Mouse (Mus musculus): ENCODE measurements around the gene Gm12248. TPM values are rescaled to one million over a fixed set of nuclear protein-coding genes. Genes with fewer than 3 reads are reported as not detected.
A peak's percentile ranks its signal among the peaks of the same experiment; 100 is the strongest.

Gm12248 gene
- polyA plus RNA-seq (2015; fragmentation: Nextera tagmentation; extraction: Ambion mirVana): not detected in 2 replicates

DNA sequence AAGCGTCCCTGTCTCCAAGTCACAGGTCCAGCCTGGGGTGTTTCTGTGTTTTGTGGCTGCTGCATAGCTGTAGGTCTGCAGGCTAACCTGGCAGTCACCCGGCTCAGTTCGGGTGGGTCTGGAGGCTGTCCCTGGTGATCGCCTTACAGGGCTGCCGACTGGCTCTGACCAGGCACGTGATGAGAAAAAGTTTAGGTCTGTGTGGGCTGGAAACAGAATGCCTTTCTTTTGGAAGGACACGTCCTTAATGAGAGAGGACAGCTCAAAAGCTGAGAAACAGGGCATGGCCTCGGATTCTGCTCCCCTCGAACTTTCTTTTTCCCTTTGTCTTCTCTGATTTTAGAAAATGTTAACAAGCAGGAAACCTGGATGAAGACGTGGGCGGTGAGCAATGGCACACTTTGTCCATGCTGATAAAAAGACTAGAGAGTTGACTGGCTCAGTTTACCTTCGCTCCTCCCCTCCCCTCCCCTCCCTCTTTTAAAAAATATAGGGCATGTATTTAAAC lies at the start of gene Gm12248:
TSS of gene Gm12248 (minus strand) at position 114 of the 508 bp plus-strand sequence.
- H3K36me3 ChIP-seq: no peaks in the 10 kb centered on the region
- 14% methylated on average over 12 of the region's 12 CpGs for WGBS
- ATAC-seq (replicated peaks; ENCODE audit: insufficient number of reproducible peaks, insufficient read depth, low FRiP score, low read depth): 0 out of 2 replicates have a peak, but pooled peaks have one; percentile 62
- H3K9me3 ChIP-seq (replicated peaks): no peaks in the 10 kb centered on the region
- no peak within 1 kb of the TSS for H3K27ac ChIP-seq
- H3K27me3 ChIP-seq: 0 out of 2 replicates have a peak, but pooled peaks cover 4% of the 10 kb centered on the region
- peak within 1 kb of the TSS; percentile 25; the same call in 1 of the 2 replicates for H3K9ac ChIP-seq
- peak within 1 kb of the TSS; percentile 55 for H3K4me2 ChIP-seq
- peak within 1 kb of the TSS; percentile 27 for H3K4me3 ChIP-seq
- H3K4me1 ChIP-seq (replicated peaks): peaks cover 14% of the 10 kb centered on the region

DNA sequence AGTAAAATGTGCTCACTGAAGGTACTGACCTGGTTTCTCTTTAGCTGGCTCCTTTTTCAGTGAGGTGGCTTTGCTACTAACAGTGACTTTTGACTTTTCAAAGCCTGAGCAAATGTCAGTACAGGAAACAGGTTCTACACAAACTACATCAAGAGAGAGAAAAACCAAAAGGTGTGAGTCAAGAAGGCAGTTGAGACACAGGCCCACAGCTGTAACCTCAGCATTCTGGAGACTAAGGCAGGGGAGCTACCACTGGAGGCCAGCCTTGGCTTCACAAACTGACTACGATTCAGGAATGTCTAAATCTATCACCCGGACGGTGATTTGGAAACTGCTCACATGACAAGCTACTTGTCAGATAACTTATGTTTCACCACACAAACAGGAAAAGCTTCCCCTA lies 46.5 kb upstream of the Gm12248 start:
- no peaks in the 10 kb centered on the region for H3K27me3 ChIP-seq
- no peak overlapping the region for H3K27ac ChIP-seq
- no peaks in the 10 kb centered on the region for H3K4me1 ChIP-seq (replicated peaks)
- H3K4me2 ChIP-seq: no peak overlapping the region
- ATAC-seq (replicated peaks; ENCODE audit: insufficient number of reproducible peaks, insufficient read depth, low FRiP score, low read depth): no peak
- no peak overlapping the region for H3K4me3 ChIP-seq
- H3K9me3 ChIP-seq (replicated peaks): no peaks in the 10 kb centered on the region
- H3K9ac ChIP-seq: no peak overlapping the region
- H3K36me3 ChIP-seq: peaks cover 72% of the 10 kb centered on the region
- 56% methylated on average over 3 of the region's 3 CpGs for WGBS

DNA sequence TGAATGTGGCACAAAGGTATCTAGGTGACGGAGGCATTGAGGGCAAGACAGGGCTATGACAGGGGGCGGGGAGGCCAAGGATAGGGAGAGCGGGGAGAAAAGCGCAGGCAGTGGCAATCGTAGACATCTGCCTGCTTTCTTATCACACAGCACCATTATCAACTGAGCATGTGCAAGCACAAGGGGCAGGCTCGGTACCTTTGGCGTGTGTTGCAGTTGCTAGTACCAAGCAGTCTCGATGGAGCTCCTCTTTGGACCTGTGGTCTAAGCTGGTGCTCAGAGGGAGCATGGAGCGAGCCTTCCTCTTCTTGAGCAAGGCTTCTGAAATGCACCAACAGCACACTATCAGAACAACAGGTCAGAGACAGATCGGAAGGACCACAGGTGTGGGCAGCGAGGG lies 45.9 kb upstream of the Gm12248 start:
- Histone ChIP-seq H3K4me3 (no peak overlapping the region), H3K27ac (no peak overlapping the region), H3K4me2 (no peak overlapping the region), H3K27me3 (no peaks in the 10 kb centered on the region), H3K36me3 (peaks cover 72% of the 10 kb centered on the region), H3K9me3 (replicated peaks) (no peaks in the 10 kb centered on the region), H3K9ac (no peak overlapping the region), H3K4me1 (replicated peaks) (no peaks in the 10 kb centered on the region)
- ATAC-seq (replicated peaks; ENCODE audit: insufficient number of reproducible peaks, insufficient read depth, low FRiP score, low read depth): no peak
- WGBS: 83% methylated on average over 11 of the region's 11 CpGs

DNA sequence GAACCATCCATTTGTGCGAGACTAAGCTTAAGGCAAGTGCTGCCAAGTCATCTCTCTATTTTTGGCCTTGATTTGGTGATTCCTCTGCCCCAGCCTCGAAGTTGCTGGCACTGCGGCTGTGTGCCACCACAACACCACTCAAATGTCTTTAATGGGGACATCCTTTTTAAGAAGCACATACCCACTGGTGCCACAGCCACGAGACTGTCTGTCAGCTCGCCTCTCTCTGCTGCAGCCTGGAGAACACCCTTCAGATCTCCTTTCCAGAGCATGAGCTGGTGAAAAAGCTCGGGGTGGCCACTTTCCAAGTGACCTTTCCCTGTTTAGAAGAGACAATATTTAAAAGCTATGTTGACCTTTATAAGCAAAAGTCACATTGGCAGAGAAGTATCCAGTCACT lies 43.7 kb upstream of the Gm12248 start:
- no peaks in the 10 kb centered on the region for H3K4me1 ChIP-seq (replicated peaks)
- no peaks in the 10 kb centered on the region for H3K9me3 ChIP-seq (replicated peaks)
- H3K27ac ChIP-seq: no peak overlapping the region
- H3K9ac ChIP-seq: no peak overlapping the region
- 88% methylated on average over 6 of the region's 6 CpGs for WGBS
- no peak for ATAC-seq (replicated peaks; ENCODE audit: insufficient number of reproducible peaks, insufficient read depth, low FRiP score, low read depth)
- H3K4me2 ChIP-seq: no peak overlapping the region
- no peak overlapping the region for H3K4me3 ChIP-seq
- H3K36me3 ChIP-seq: peaks cover 87% of the 10 kb centered on the region
- H3K27me3 ChIP-seq: no peaks in the 10 kb centered on the region

DNA sequence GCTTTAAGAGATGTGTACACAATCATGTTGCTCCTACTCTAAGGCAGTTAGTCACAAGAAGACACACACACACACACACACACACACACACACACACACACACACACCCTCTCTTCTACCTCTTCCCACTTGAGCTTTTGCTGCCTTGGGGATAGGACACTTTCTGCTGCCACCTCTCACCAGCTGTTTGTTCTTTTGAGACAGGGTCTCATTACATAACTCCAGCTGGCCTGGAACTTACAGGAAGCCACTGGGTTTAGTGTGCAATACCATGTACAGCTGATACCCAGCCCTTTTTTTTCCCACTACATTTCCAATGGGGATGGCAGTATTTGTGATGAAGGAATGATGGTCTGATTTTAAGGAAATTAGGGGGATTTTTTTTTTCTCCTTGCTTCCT lies 42.4 kb upstream of the Gm12248 start:
- Histone ChIP-seq H3K4me2 (no peak overlapping the region), H3K4me1 (replicated peaks) (no peaks in the 10 kb centered on the region), H3K9me3 (replicated peaks) (no peaks in the 10 kb centered on the region), H3K36me3 (peaks cover 84% of the 10 kb centered on the region), H3K27me3 (no peaks in the 10 kb centered on the region), H3K27ac (no peak overlapping the region), H3K9ac (no peak overlapping the region), H3K4me3 (no peak overlapping the region)
- ATAC-seq (replicated peaks; ENCODE audit: insufficient number of reproducible peaks, insufficient read depth, low FRiP score, low read depth): no peak

DNA sequence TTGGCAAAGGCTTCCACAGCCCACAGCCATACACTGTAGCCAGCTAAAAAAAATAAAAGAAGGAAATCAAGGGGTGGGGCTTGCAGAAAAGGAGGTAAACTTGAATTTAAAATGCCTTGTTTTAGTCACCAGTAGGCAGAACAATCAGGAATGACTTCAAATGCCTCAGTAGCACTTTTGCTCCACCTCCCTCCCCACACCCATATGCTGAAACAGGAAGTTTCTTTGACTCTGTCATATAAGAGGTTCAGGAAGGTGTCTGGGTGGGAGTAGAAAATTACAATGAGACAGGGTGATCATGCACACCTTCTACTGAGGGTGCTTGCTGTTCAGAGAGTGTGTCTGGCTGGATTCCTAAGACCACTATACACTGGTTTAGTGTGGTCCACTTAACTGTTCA lies 41.9 kb upstream of the Gm12248 start:
- ATAC-seq (replicated peaks; ENCODE audit: insufficient number of reproducible peaks, insufficient read depth, low FRiP score, low read depth): no peak
- Histone ChIP-seq H3K4me3 (no peak overlapping the region), H3K4me1 (replicated peaks) (no peaks in the 10 kb centered on the region), H3K9me3 (replicated peaks) (no peaks in the 10 kb centered on the region), H3K4me2 (no peak overlapping the region), H3K36me3 (peaks cover 85% of the 10 kb centered on the region), H3K27me3 (no peaks in the 10 kb centered on the region), H3K27ac (no peak overlapping the region), H3K9ac (no peak overlapping the region)

DNA sequence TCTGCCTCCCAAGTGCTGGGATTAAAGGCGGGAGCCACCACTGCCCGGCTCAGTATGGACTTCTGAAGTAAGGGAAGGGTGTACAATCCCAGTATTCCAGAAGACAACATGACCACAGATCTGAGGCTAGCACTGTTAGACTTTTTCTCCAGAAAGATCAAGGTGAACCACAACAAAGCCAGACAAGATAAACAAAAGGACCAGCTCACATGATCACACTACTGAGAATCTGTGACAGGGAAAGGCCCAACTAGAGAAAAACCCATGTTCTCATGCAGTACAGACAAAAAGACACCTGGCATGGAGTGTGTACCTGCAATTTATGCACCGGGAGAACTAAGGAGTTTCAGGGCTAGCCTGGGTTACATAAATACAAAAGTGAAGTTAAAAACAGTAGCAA lies 39.1 kb upstream of the Gm12248 start:
- no peak overlapping the region for H3K4me2 ChIP-seq
- 94% methylated on average over 3 of the region's 3 CpGs for WGBS
- H3K9ac ChIP-seq: no peak overlapping the region
- H3K36me3 ChIP-seq: peaks cover 84% of the 10 kb centered on the region
- no peak overlapping the region for H3K4me3 ChIP-seq
- no peak for ATAC-seq (replicated peaks; ENCODE audit: insufficient number of reproducible peaks, insufficient read depth, low FRiP score, low read depth)
- H3K27me3 ChIP-seq: no peaks in the 10 kb centered on the region
- H3K27ac ChIP-seq: no peak overlapping the region
- no peaks in the 10 kb centered on the region for H3K9me3 ChIP-seq (replicated peaks)
- H3K4me1 ChIP-seq (replicated peaks): no peaks in the 10 kb centered on the region

DNA sequence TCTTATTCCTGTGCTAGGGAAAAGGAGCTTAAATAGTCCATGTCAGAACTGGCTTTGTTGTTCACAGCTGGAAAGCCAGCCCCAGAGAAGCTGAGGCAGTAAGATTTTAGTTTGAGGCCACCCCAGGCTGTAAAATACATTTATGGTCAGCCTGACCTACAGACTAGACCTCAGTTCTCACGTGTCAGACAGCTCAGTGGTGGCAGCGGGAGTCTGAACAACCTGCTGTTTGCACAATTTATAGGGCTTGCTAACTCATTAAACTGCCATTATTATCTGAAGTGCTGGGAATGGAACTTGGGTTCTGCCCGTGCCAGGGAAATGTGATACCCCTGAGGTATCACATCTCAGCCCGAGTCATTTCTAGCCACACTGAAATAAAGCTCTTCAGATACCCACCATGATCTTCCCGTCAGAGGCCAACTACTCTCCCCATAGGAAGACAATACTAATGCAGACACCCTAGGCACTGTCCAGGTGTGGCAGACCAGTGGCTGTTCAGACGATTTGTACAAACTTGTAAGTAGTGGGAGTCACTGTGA lies 36.4 kb upstream of the Gm12248 start:
- no peak overlapping the region for H3K4me3 ChIP-seq
- no peaks in the 10 kb centered on the region for H3K9me3 ChIP-seq (replicated peaks)
- H3K4me2 ChIP-seq: no peak overlapping the region
- H3K4me1 ChIP-seq (replicated peaks): peaks cover 23% of the 10 kb centered on the region
- ATAC-seq (replicated peaks; ENCODE audit: insufficient number of reproducible peaks, insufficient read depth, low FRiP score, low read depth): no peak
- no peaks in the 10 kb centered on the region for H3K27me3 ChIP-seq
- no peak overlapping the region for H3K27ac ChIP-seq
- no peak overlapping the region for H3K9ac ChIP-seq
- 71% methylated on average over 6 of the region's 6 CpGs for WGBS
- H3K36me3 ChIP-seq: peaks cover 60% of the 10 kb centered on the region

DNA sequence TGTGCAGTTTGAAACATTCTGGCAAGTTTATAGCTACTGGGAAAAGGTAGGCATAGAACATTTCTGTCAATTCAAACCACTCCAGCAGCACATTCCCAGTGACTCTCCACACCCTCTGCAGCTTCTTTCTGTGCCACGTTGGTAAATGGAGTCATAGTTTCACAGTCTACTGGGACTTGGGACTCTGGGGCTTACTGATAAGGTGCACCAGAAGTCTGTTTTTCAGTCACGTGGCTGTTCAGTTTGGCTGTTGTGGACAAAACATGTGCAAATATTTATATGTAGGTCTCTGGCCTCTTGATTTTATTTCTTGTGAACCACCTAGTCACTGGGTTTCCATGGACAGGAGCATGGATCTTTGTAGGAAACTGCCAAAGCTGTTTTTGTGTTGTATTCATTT lies 34.6 kb upstream of the Gm12248 start:
- Histone ChIP-seq H3K4me2 (no peak overlapping the region), H3K4me1 (replicated peaks) (peaks cover 26% of the 10 kb centered on the region), H3K27me3 (no peaks in the 10 kb centered on the region), H3K36me3 (peaks cover 47% of the 10 kb centered on the region), H3K4me3 (no peak overlapping the region), H3K9ac (no peak overlapping the region), H3K27ac (no peak overlapping the region), H3K9me3 (replicated peaks) (no peaks in the 10 kb centered on the region)
- 69% methylated on average over 2 of the region's 2 CpGs for WGBS
- no peak for ATAC-seq (replicated peaks; ENCODE audit: insufficient number of reproducible peaks, insufficient read depth, low FRiP score, low read depth)

DNA sequence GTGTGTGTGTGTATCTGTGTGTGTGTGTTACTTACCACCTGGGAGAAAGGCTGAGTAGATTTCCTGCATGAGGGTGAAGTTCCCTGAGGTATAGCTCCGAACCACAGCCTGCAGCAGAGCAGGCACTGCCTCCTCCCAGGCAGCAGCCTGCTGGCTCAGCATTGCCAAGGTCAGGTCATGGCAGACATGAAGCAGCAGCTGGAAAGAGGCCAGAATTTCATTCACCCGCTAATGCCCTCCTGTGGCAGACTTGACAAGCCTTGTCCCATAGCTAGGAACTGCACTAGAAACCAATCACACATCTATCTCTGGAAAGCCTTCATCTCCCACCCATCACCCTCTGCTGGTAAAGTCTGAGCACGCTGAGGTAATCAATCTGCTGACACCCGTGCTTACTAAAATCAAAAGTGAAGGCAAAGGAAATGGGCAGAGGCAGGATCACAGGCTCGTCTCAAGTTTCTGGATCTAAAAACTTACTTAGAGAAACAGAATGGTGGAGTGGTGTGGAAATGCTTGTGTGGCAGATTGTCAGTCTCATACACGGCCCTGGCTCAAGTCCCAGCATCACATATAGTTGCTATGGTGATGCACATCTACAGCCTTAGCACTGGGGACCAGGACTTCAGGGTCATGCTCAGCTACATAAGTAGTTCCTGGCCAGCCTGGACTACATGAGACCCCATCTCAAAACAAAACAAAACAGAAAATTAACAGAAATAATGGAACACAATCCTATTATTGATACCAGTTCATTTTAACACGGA lies 33.6 kb upstream of the Gm12248 start:
- 42% methylated on average over 7 of the region's 7 CpGs for WGBS
- H3K9me3 ChIP-seq (replicated peaks): no peaks in the 10 kb centered on the region
- H3K9ac ChIP-seq: no peak overlapping the region
- H3K4me3 ChIP-seq: no peak overlapping the region
- no peaks in the 10 kb centered on the region for H3K27me3 ChIP-seq
- peaks cover 42% of the 10 kb centered on the region for H3K36me3 ChIP-seq
- H3K27ac ChIP-seq: peak overlapping the region; percentile 85
- H3K4me1 ChIP-seq (replicated peaks): peaks cover 26% of the 10 kb centered on the region
- no peak overlapping the region for H3K4me2 ChIP-seq
- ATAC-seq (replicated peaks; ENCODE audit: insufficient number of reproducible peaks, insufficient read depth, low FRiP score, low read depth): peak; percentile 61

DNA sequence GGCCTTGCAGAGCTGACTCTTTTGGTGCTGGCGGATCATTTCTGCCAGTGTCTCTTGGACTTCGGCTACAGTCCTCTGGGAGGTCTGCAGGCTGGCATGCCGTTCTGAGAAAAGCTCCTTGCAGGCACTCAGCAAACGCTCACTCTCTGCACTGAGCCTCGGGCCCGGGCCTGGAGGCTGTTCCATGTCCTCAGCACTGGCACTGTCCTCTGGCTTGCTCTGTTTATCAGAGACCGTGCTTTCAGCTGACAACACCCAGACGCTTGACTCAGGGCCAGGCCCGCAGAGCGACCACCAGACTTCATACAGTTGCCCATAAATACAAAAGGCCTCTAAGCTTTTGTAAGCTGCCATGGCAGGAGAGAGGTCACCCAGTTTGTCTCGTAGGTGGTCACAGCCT lies 32.1 kb upstream of the Gm12248 start:
- no peaks in the 10 kb centered on the region for H3K9me3 ChIP-seq (replicated peaks)
- H3K36me3 ChIP-seq: peaks cover 46% of the 10 kb centered on the region
- peaks cover 30% of the 10 kb centered on the region for H3K4me1 ChIP-seq (replicated peaks)
- WGBS: 31% methylated on average over 11 of the region's 11 CpGs
- peak; percentile 56; the same call in 1 of the 2 replicates for ATAC-seq (replicated peaks; ENCODE audit: insufficient number of reproducible peaks, insufficient read depth, low FRiP score, low read depth)
- peak overlapping the region; percentile 85 for H3K27ac ChIP-seq
- H3K9ac ChIP-seq: no peak overlapping the region
- H3K4me3 ChIP-seq: no peak overlapping the region
- H3K4me2 ChIP-seq: no peak overlapping the region
- no peaks in the 10 kb centered on the region for H3K27me3 ChIP-seq

DNA sequence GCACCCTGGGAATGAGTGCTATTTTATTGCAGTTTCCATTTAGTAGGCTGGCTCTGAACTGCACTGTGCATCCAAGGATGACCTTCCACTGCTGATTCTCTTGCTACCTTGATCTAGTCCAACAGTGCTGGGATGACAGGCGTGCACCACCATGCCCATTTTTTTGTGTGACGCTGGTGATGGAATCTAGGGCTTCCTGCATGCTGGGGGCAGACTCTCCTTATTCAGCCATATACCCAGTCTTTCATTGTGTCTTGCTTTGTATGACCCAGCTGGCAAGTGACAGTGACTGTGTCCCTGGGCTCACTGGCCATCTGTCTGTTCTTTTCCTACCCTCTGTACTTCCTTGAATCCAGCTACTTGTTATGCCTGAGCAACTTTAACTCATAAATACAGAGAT lies 30.8 kb upstream of the Gm12248 start:
- peaks cover 35% of the 10 kb centered on the region for H3K4me1 ChIP-seq (replicated peaks)
- 90% methylated on average over 2 of the region's 2 CpGs for WGBS

More for the DNA sequence above, 30.8 kb upstream of the Gm12248 start:
- Histone ChIP-seq H3K9ac (no peak overlapping the region), H3K36me3 (peaks cover 40% of the 10 kb centered on the region), H3K27me3 (no peaks in the 10 kb centered on the region), H3K4me2 (no peak overlapping the region), H3K27ac (peak overlapping the region; percentile 85; the same call in 1 of the 2 replicates), H3K9me3 (replicated peaks) (no peaks in the 10 kb centered on the region), H3K4me3 (no peak overlapping the region)
- no peak for ATAC-seq (replicated peaks; ENCODE audit: insufficient number of reproducible peaks, insufficient read depth, low FRiP score, low read depth)

Measured in heart, embryonic 15.5 days (tissue).